Mouse (Mus musculus): ENCODE results near the gene Camk2d.

- TF ChIP-seq CTCF (IDR thresholded peaks at IDR 0.05; ENCODE audit: insufficient read depth, low read depth, low read length) (no peak), POLR2A (IDR thresholded peaks at IDR 0.05; ENCODE audit: insufficient read depth, low read depth, low read length) (no peak)
Observed at GRCm38 (mm10) chr3:126797810-126798209, 201.7 kb downstream of the Camk2d start.

Measured in olfactory bulb, adult 2 months (tissue).